Mouse (Mus musculus) c-Kit-positive CD71-positive TER-119-negative erythroid progenitor cells, embryonic 14.5 days (primary cell): ENCODE data around the gene Gpx5.
"Not testable (repeated sequence)": the region's sequence is repeated elsewhere in the genome, so short reads cannot be mapped to it uniquely, and the experiment has no call there.

ENCODE experiments used
- DNase-seq: peaks from one replicate; pipeline ENCODE4 v3.0.0-alpha.2; 2013; ENCODE audit warnings: low read depth

The Gpx5 gene

GRCm38 (mm10) chr13:21265736-21266135 is 26.8 kb downstream of the Gpx5 start:
- no peak for DNase-seq

GRCm38 (mm10) chr13:21264366-21264765 is 28.2 kb downstream of the Gpx5 start:
- DNase-seq = peak; percentile 77

GRCm38 (mm10) chr13:21263910-21264309 is 28.6 kb downstream of the Gpx5 start:
- no peak for DNase-seq

GRCm38 (mm10) chr13:21262787-21263461 is 29.6 kb downstream of the Gpx5 start:
- no peak for DNase-seq

GRCm38 (mm10) chr13:21260289-21260688 is 32.2 kb downstream of the Gpx5 start:
- DNase-seq = no peak

- peak; percentile 71 for DNase-seq
These were observed 32.8 kb downstream of the Gpx5 start for GRCm38 (mm10) chr13:21259677-21260113.

GRCm38 (mm10) chr13:21259171-21259631 is 33.3 kb downstream of the Gpx5 start:
- no peak for DNase-seq

- no peak for DNase-seq
These were observed 34.0 kb downstream of the Gpx5 start for GRCm38 (mm10) chr13:21258524-21258923.

- no peak for DNase-seq
These were observed 38.5 kb downstream of the Gpx5 start for GRCm38 (mm10) chr13:21253986-21254385.

- no peak for DNase-seq
These were observed 39.0 kb downstream of the Gpx5 start for GRCm38 (mm10) chr13:21253569-21253968.

GRCm38 (mm10) chr13:21253040-21253439 is 39.5 kb downstream of the Gpx5 start:
- no peak for DNase-seq

- no peak for DNase-seq
These were observed 42.4 kb downstream of the Gpx5 start for GRCm38 (mm10) chr13:21250074-21250681.

GRCm38 (mm10) chr13:21249022-21249421 is 43.5 kb downstream of the Gpx5 start:
- peak; percentile 67 for DNase-seq

- no peak for DNase-seq
These were observed 46.3 kb downstream of the Gpx5 start for GRCm38 (mm10) chr13:21246276-21246675.

- not testable (repeated sequence) for DNase-seq
These were observed 47.6 kb downstream of the Gpx5 start for GRCm38 (mm10) chr13:21244967-21245366.

- DNase-seq = no peak
These were observed 48.4 kb downstream of the Gpx5 start for GRCm38 (mm10) chr13:21244089-21244488.

- DNase-seq = no peak
These were observed 49.3 kb downstream of the Gpx5 start for GRCm38 (mm10) chr13:21243196-21243595.

GRCm38 (mm10) chr13:21242408-21243125 is 50.0 kb downstream of the Gpx5 start:
- peak; percentile 72 for DNase-seq

GRCm38 (mm10) chr13:21240788-21241187 is 51.7 kb downstream of the Gpx5 start:
- DNase-seq = peak; percentile 74

- no peak for DNase-seq
These were observed 55.4 kb downstream of the Gpx5 start for GRCm38 (mm10) chr13:21237161-21237560.

GRCm38 (mm10) chr13:21236714-21237113 is 55.8 kb downstream of the Gpx5 start:
- DNase-seq = no peak
